Comparison of ENCODE assay signal across 25 mouse cellular contexts in genomic region chr2:117071596-117071995, GRCm38 (mm10). TPM values are rescaled to one million over a fixed set of nuclear protein-coding genes. Genes with fewer than 3 reads are reported as not detected.
DNase-seq lines count a peak whose midpoint lies in the region; ATAC-seq and TF ChIP-seq lines count a peak whose summit lies in the region.
"Had no signal": no experiment of that assay in that cellular context is flagged by ENCODE, and none has a peak within 500 bp of the region (broad histone marks: within the 10 kb centered on the region; RNA-seq: fewer than 3 reads in every experiment).

No protein-coding gene starts in this region.

- H3K9me3 ChIP-seq in lung, embryonic 14.5 days (ENCODE audit: low read depth, low read length): no peaks in the 10 kb centered on the region
- no peaks in the 10 kb centered on the region for H3K9me3 ChIP-seq in lung, embryonic 16.5 days (ENCODE audit: control insufficient read depth, low read length)
- H3K9me3 ChIP-seq: embryonic facial prominence, embryonic 10.5 days; embryonic facial prominence, embryonic 12.5 days; forebrain, embryonic 13.5 days; G1E had no signal

- H3K4me3 ChIP-seq in lung, embryonic 14.5 days (ENCODE audit: low read depth, low read length): no peak overlapping the region
- H3K4me3 ChIP-seq in lung, embryonic 16.5 days (ENCODE audit: low read length): no peak overlapping the region
- H3K4me3 ChIP-seq: embryonic facial prominence, embryonic 10.5 days; embryonic facial prominence, embryonic 12.5 days; forebrain, embryonic 13.5 days had no signal

- peak; percentile 40 for DNase-seq in heart, adult 11 months
- no peak for DNase-seq in heart, postnatal 4 days
- DNase-seq in lung, embryonic 14.5 days: peak; percentile 64
- no peak for DNase-seq in lung, postnatal 4 days
- no peak for DNase-seq in lung, postnatal 36 days
- peak; percentile 19 for DNase-seq in lung, postnatal 10 days
- no peak for DNase-seq in lung, adult 18-20 months
- DNase-seq: adrenal gland, adult 8-10 months; adrenal gland, postnatal 14 days; adrenal gland, postnatal 36 days; B cell, adult 2 months; cerebellum, adult 11-12 months; cerebellum, adult 2 months; cerebellum, adult 9-10 months; cerebellum, postnatal 10 days; cerebellum, postnatal 25 days had no signal

- no peaks in the 10 kb centered on the region for H3K36me3 ChIP-seq in lung, embryonic 14.5 days (ENCODE audit: insufficient read depth)
- no peaks in the 10 kb centered on the region for H3K36me3 ChIP-seq in lung, embryonic 16.5 days (ENCODE audit: control insufficient read depth, insufficient read depth, low read length)
- H3K36me3 ChIP-seq: embryonic facial prominence, embryonic 10.5 days; embryonic facial prominence, embryonic 12.5 days; G1E had no signal

- no peak overlapping the region for H3K4me2 ChIP-seq in lung, embryonic 14.5 days
- H3K4me2 ChIP-seq in lung, embryonic 16.5 days (ENCODE audit: low read depth, low read length): no peak overlapping the region
- H3K4me2 ChIP-seq: embryonic facial prominence, embryonic 12.5 days; forebrain, embryonic 13.5 days had no signal

- peak; percentile 75 for ATAC-seq in lung, embryonic 14.5 days (ENCODE audit: insufficient read depth)
- ATAC-seq in lung, embryonic 16.5 days (ENCODE audit: low read depth): peak; percentile 81
- ATAC-seq: activated CD4-positive, CD25-positive, alpha-beta regulatory T cell, adult 4 months; CD4-positive, CD25-positive, alpha-beta regulatory T cell, adult 4 months; forebrain, embryonic 13.5 days; Patski had no signal

- H3K9ac ChIP-seq in lung, embryonic 14.5 days: no peak overlapping the region
- H3K9ac ChIP-seq in lung, embryonic 16.5 days (ENCODE audit: low read length): no peak overlapping the region
- H3K9ac ChIP-seq: embryonic facial prominence, embryonic 12.5 days; forebrain, embryonic 13.5 days had no signal

- H3K27me3 ChIP-seq in lung, embryonic 14.5 days (ENCODE audit: insufficient read depth, low read length): no peaks in the 10 kb centered on the region
- no peaks in the 10 kb centered on the region for H3K27me3 ChIP-seq in lung, embryonic 16.5 days (ENCODE audit: control insufficient read depth, insufficient read depth, low read depth, low read length)
- H3K27me3 ChIP-seq: CH12.LX; embryonic facial prominence, embryonic 12.5 days; forebrain, embryonic 13.5 days; Patski had no signal

- 63% methylated on average over 3 of the region's 3 CpGs for WGBS in lung, embryonic 14.5 days
- WGBS in lung, embryonic 16.5 days: 61% methylated on average over 3 of the region's 3 CpGs

- H3K4me1 ChIP-seq in lung, embryonic 14.5 days (ENCODE audit: insufficient read depth): no peaks in the 10 kb centered on the region
- peaks cover 10% of the 10 kb centered on the region for H3K4me1 ChIP-seq in lung, embryonic 16.5 days (replicated peaks; ENCODE audit: control insufficient read depth, insufficient read depth, low read length)
- H3K4me1 ChIP-seq: embryonic facial prominence, embryonic 10.5 days; embryonic facial prominence, embryonic 12.5 days; forebrain, embryonic 13.5 days had no signal

- no peak for TF ChIP-seq CTCF in lung, embryonic 14.5 days (IDR thresholded peaks at IDR 0.05; ENCODE audit: low read depth)

- no peak overlapping the region for H3K27ac ChIP-seq in lung, embryonic 14.5 days (ENCODE audit: low read depth)
- H3K27ac ChIP-seq in lung, embryonic 16.5 days (ENCODE audit: low read length): no peak overlapping the region
- H3K27ac ChIP-seq: embryonic facial prominence, embryonic 10.5 days; embryonic facial prominence, embryonic 12.5 days; forebrain, embryonic 13.5 days had no signal

RNA-seq across cellular contexts. Expression of gene Spred1, which starts 49.6 kb away (rescaled TPM):
- 10 to 100 TPM; 31.0 to 32.2 TPM for total RNA-seq in heart, postnatal 4 days (2021)
- polyA plus RNA-seq in lung, embryonic 14.5 days (2014; fragmentation: Nextera tagmentation; extraction: Ambion mirVana): 33.6 and 33.7 TPM in 2 replicates
- 9.8 and 10.4 TPM in 2 replicates for polyA plus RNA-seq in lung, embryonic 16.5 days (2015; fragmentation: Nextera tagmentation; extraction: Ambion mirVana)

Comparison
In these comparisons a context has a peak if more than half of its experiments do, and no peak if none do; other contexts are left out.
1. DNase-seq: peak in heart, adult 11 months (single experiment), lung, embryonic 14.5 days (single experiment) and lung, postnatal 10 days (single experiment); none in heart, postnatal 4 days (single experiment), lung, postnatal 4 days (0 of 2), lung, postnatal 36 days (single experiment) and lung, adult 18-20 months (0 of 2).